In genomic region chr2:177839901-177840663, GRCm38 (mm10) we compare ENCODE assay signal across 8 mouse cellular contexts. TPM values are rescaled to one million over a fixed set of nuclear protein-coding genes. Genes with fewer than 3 reads are reported as not detected.
DNase-seq lines count a peak whose midpoint lies in the region; ATAC-seq and TF ChIP-seq lines count a peak whose summit lies in the region.
"Not testable (repeated sequence)": the region's sequence is repeated elsewhere in the genome, so short reads cannot be mapped to it uniquely, and the experiment has no call there.

TSS of gene Gm14325 (minus strand) at chr2:177840336.

- H3K27ac ChIP-seq in embryonic facial prominence, embryonic 14.5 days (replicated peaks; ENCODE audit: low read depth, low read length); kidney, adult 2 months (ENCODE audit: insufficient read depth, low read depth, low read length); limb, embryonic 10.5 days; midbrain, embryonic 11.5 days (ENCODE audit: low read depth, low read length): not testable (repeated sequence)

- 0 out of 2 replicates have a peak within 1 kb of the TSS, but pooled peaks have one; percentile 45 for H3K9ac ChIP-seq in embryonic facial prominence, embryonic 14.5 days (ENCODE audit: low read depth, low read length)
- H3K9ac ChIP-seq in midbrain, embryonic 11.5 days (ENCODE audit: low read length) = not testable (repeated sequence)

- not testable (repeated sequence) for TF ChIP-seq POLR2A in kidney, adult 2 months (IDR thresholded peaks at IDR 0.05; ENCODE audit: low read depth, low read length)

- DNase-seq in 3T3-L1 (ENCODE audit: low read depth, low spot score) = peak; percentile 95
- peak; percentile 76 to 77 for DNase-seq in adrenal gland, postnatal 36 days
- DNase-seq in embryonic facial prominence, embryonic 14.5 days (ENCODE audit: low spot score) = peak; percentile 90
- peak; percentile 88 for DNase-seq in heart, adult 8-10 months (ENCODE audit: low spot score)
- peak; percentile 92 for DNase-seq in kidney, adult 2 months
- peak; percentile 29 for DNase-seq in limb, embryonic 10.5 days (ENCODE audit: low spot score)
- peak; percentile 84 for DNase-seq in midbrain, embryonic 11.5 days (ENCODE audit: low spot score, missing footprints)
- DNase-seq in skeletal muscle tissue, adult 2 months (ENCODE audit: low read depth, low spot score) = peak; percentile 60

- not testable (repeated sequence) for H3K27me3 ChIP-seq in embryonic facial prominence, embryonic 14.5 days (replicated peaks; ENCODE audit: control insufficient read depth, insufficient read depth, low read length); kidney, adult 2 months (replicated peaks; ENCODE audit: control insufficient read depth, insufficient read depth, low read length); limb, embryonic 10.5 days (ENCODE audit: low read depth, poor library complexity, severe bottlenecking); midbrain, embryonic 11.5 days (ENCODE audit: control insufficient read depth, insufficient read depth, low read length)

- H3K9me3 ChIP-seq in embryonic facial prominence, embryonic 14.5 days (ENCODE audit: control insufficient read depth, low read length); limb, embryonic 10.5 days (replicated peaks); midbrain, embryonic 11.5 days (ENCODE audit: control insufficient read depth, low read length): not testable (repeated sequence)

- H3K36me3 ChIP-seq in embryonic facial prominence, embryonic 14.5 days (ENCODE audit: control insufficient read depth, insufficient read depth, low read length); kidney, adult 2 months (ENCODE audit: control insufficient read depth, insufficient read depth, low read length); limb, embryonic 10.5 days; midbrain, embryonic 11.5 days (ENCODE audit: control insufficient read depth, insufficient read depth, low read length): not testable (repeated sequence)

- TF ChIP-seq CTCF in kidney, adult 2 months (conservative IDR thresholded peaks at IDR 0.05; ENCODE audit: insufficient read depth, insufficient read length, low read depth, low read length) = not testable (repeated sequence)

- ATAC-seq in embryonic facial prominence, embryonic 14.5 days (ENCODE audit: low read depth); midbrain, embryonic 11.5 days (ENCODE audit: low FRiP score): not testable (repeated sequence)

- H3K4me2 ChIP-seq in embryonic facial prominence, embryonic 14.5 days (ENCODE audit: low read depth, low read length) = peak within 1 kb of the TSS; percentile 44
- peak within 1 kb of the TSS; percentile 36 for H3K4me2 ChIP-seq in midbrain, embryonic 11.5 days

- peak within 1 kb of the TSS; percentile 36 for H3K4me3 ChIP-seq in embryonic facial prominence, embryonic 14.5 days (ENCODE audit: low read depth, low read length)
- peak within 1 kb of the TSS; percentile 58 for H3K4me3 ChIP-seq in kidney, adult 2 months (ENCODE audit: insufficient read depth, low read depth, low read length)
- peak within 1 kb of the TSS; percentile 46 for H3K4me3 ChIP-seq in limb, embryonic 10.5 days
- H3K4me3 ChIP-seq in midbrain, embryonic 11.5 days (ENCODE audit: low read depth, low read length) = peak within 1 kb of the TSS; percentile 32

- H3K4me1 ChIP-seq in embryonic facial prominence, embryonic 14.5 days (ENCODE audit: control insufficient read depth, insufficient read depth, low read length); kidney, adult 2 months (ENCODE audit: control insufficient read depth, insufficient read depth, low read length); limb, embryonic 10.5 days; midbrain, embryonic 11.5 days (ENCODE audit: control insufficient read depth, insufficient read depth, low read length): not testable (repeated sequence)

- 4% methylated on average over 14 of the region's 21 CpGs for WGBS in embryonic facial prominence, embryonic 14.5 days
- WGBS in kidney, adult 2 months = under 1% methylated on average over 18 of the region's 21 CpGs
- 2% methylated on average over 18 of the region's 21 CpGs for WGBS in limb, embryonic 10.5 days
- WGBS in midbrain, embryonic 11.5 days = under 1% methylated on average over 16 of the region's 21 CpGs

RNA-seq across cellular contexts. Expression of gene Gm14325, which starts in this region (rescaled TPM):
- 100 to 1,000 TPM in 1 of 2 experiments, 10 to 100 TPM in 1; 97.9 to 199 TPM for total RNA-seq in adrenal gland, postnatal 36 days (2021)
- 42.3 and 44.8 TPM in 2 replicates for polyA plus RNA-seq in embryonic facial prominence, embryonic 14.5 days (2014; fragmentation: Nextera tagmentation; extraction: Ambion mirVana)
- total RNA-seq in heart, adult 8-10 months (2022) = 100 to 1,000 TPM in 1 of 4 experiments, 10 to 100 TPM in 3; 84.1 to 103 (median 90.7) TPM
- 11.7 and 12.6 TPM in 2 replicates for polyA plus RNA-seq in kidney, adult 2 months (2012; rRNA removed)
- 25.1 and 32.3 TPM in 2 replicates for polyA plus RNA-seq in limb, embryonic 10.5 days (2016; fragmentation: Nextera tagmentation; extraction: Ambion mirVana)
- 45.5 and 49.3 TPM in 2 replicates for polyA plus RNA-seq in midbrain, embryonic 11.5 days (2014; fragmentation: Nextera tagmentation; extraction: Ambion mirVana)

Comparison
In these comparisons a context has a peak if more than half of its experiments do, and no peak if none do; other contexts are left out.
1. DNase-seq: peak in every context shown above with its lines; median percentile 95 in 3T3-L1; 92 in kidney, adult 2 months; 90 in embryonic facial prominence, embryonic 14.5 days; 88 in heart, adult 8-10 months; 84 in midbrain, embryonic 11.5 days; 76 in adrenal gland, postnatal 36 days; 60 in skeletal muscle tissue, adult 2 months; 29 in limb, embryonic 10.5 days.